Mouse (Mus musculus) 3134 (cell line): ENCODE results near the gene Bbs9.
A peak's percentile ranks its signal among the peaks of the same experiment; 100 is the strongest.

Experiments used
- DNase-seq: peaks from one replicate; pipeline ENCODE4 v3.0.0-alpha.2; 2011; ENCODE audit warnings: low spot score; ENCODE audit not compliant: insufficient read length; ENCODE audit errors: extremely low read depth

The Bbs9 gene

GRCm38 (mm10) chr9:22680031-22680430 lies 204.5 kb downstream of the Bbs9 start:
- DNase-seq, result no peak

GRCm38 (mm10) chr9:22680484-22680883 lies 205.0 kb downstream of the Bbs9 start:
- peak; percentile 82 for DNase-seq

- no peak for DNase-seq
Observed at GRCm38 (mm10) chr9:22683786-22684185, 208.3 kb downstream of the Bbs9 start.

- no peak for DNase-seq
Observed at GRCm38 (mm10) chr9:22686765-22687472, 211.4 kb downstream of the Bbs9 start.

- no peak for DNase-seq
Observed at GRCm38 (mm10) chr9:22690234-22690633, 214.7 kb downstream of the Bbs9 start.

- DNase-seq, result no peak
Observed at GRCm38 (mm10) chr9:22695392-22695791, 219.9 kb downstream of the Bbs9 start.

GRCm38 (mm10) chr9:22696809-22697374 lies 221.4 kb downstream of the Bbs9 start:
- DNase-seq, result no peak

GRCm38 (mm10) chr9:22697811-22698210 lies 222.3 kb downstream of the Bbs9 start:
- DNase-seq, result no peak

GRCm38 (mm10) chr9:22698501-22698900 lies 223.0 kb downstream of the Bbs9 start:
- no peak for DNase-seq

- no peak for DNase-seq
Observed at GRCm38 (mm10) chr9:22702065-22702611, 226.6 kb downstream of the Bbs9 start.

GRCm38 (mm10) chr9:22702812-22703367 lies 227.4 kb downstream of the Bbs9 start:
- DNase-seq, result no peak

- DNase-seq, result no peak
Observed at GRCm38 (mm10) chr9:22703541-22703940, 228.0 kb downstream of the Bbs9 start.

- DNase-seq, result no peak
Observed at GRCm38 (mm10) chr9:22707166-22707913, 231.8 kb downstream of the Bbs9 start.

GRCm38 (mm10) chr9:22708970-22709726 lies 233.6 kb downstream of the Bbs9 start:
- DNase-seq, result no peak

GRCm38 (mm10) chr9:22710032-22710431 lies 234.5 kb downstream of the Bbs9 start:
- no peak for DNase-seq

- DNase-seq, result no peak
Observed at GRCm38 (mm10) chr9:22711339-22711738, 235.8 kb downstream of the Bbs9 start.

GRCm38 (mm10) chr9:22712743-22713142 lies 237.2 kb downstream of the Bbs9 start:
- no peak for DNase-seq

- DNase-seq, result peak; percentile 14
Observed at GRCm38 (mm10) chr9:22713286-22713685, 237.8 kb downstream of the Bbs9 start.

- no peak for DNase-seq
Observed at GRCm38 (mm10) chr9:22717583-22717982, 242.1 kb downstream of the Bbs9 start.

GRCm38 (mm10) chr9:22718174-22718823 lies 242.8 kb downstream of the Bbs9 start:
- no peak for DNase-seq
